Comparison of ENCODE assay signal across 8 mouse cellular contexts in genomic region chr1:171319748-171320147, GRCm38 (mm10). TPM values are rescaled to one million over a fixed set of nuclear protein-coding genes. Genes with fewer than 3 reads are reported as not detected.
DNase-seq lines count a peak whose midpoint lies in the region; ATAC-seq and TF ChIP-seq lines count a peak whose summit lies in the region.

No protein-coding gene starts in this region.

- H3K4me1 ChIP-seq in heart, postnatal 0 days (ENCODE audit: control insufficient read depth, insufficient read depth), result no peaks in the 10 kb centered on the region
- H3K4me1 ChIP-seq in intestine, embryonic 16.5 days (ENCODE audit: control insufficient read depth, insufficient read depth, low read length), result no peaks in the 10 kb centered on the region
- no peaks in the 10 kb centered on the region for H3K4me1 ChIP-seq in limb, embryonic 13.5 days
- no peaks in the 10 kb centered on the region for H3K4me1 ChIP-seq in midbrain, embryonic 14.5 days (ENCODE audit: control insufficient read depth, insufficient read depth, low read length)

- DNase-seq in heart, postnatal 0 days (ENCODE audit: low spot score), result no peak
- DNase-seq in heart, postnatal 10 days, result no peak
- peak; percentile 19 for DNase-seq in brain, adult 2 months (ENCODE audit: low read depth, low spot score)
- DNase-seq in left cerebral cortex, adult 18-20 months (ENCODE audit: low spot score in 2 of 2), result no peak
- DNase-seq in midbrain, embryonic 14.5 days, result no peak

- H3K9ac ChIP-seq in heart, postnatal 0 days (replicated peaks; ENCODE audit: low read depth, low read length), result no peak overlapping the region; the same call in 1 of the 2 replicates
- H3K9ac ChIP-seq in intestine, embryonic 16.5 days (ENCODE audit: low read depth, low read length), result no peak overlapping the region
- H3K9ac ChIP-seq in limb, embryonic 13.5 days, result no peak overlapping the region
- no peak overlapping the region for H3K9ac ChIP-seq in midbrain, embryonic 14.5 days (replicated peaks; ENCODE audit: low read length)

- intact Hi-C loops in heart, postnatal 10 days (cut with DNase I), result loop anchor here (2.0 kb wide), 1 partner anchor 61 kb away; no protein-coding TSS in a partner anchor

- 0 out of 2 replicates have a peak, but pooled peaks cover under 1% of the 10 kb centered on the region for H3K36me3 ChIP-seq in heart, postnatal 0 days (replicated peaks; ENCODE audit: control insufficient read depth, insufficient read depth, low read length)
- no peaks in the 10 kb centered on the region for H3K36me3 ChIP-seq in intestine, embryonic 16.5 days (ENCODE audit: control insufficient read depth, insufficient read depth, low read length)
- no peaks in the 10 kb centered on the region for H3K36me3 ChIP-seq in limb, embryonic 13.5 days
- H3K36me3 ChIP-seq in midbrain, embryonic 14.5 days (ENCODE audit: control insufficient read depth, insufficient read depth, low read length), result no peaks in the 10 kb centered on the region

- TF ChIP-seq EP300 in heart, postnatal 0 days (IDR thresholded peaks at IDR 0.05; ENCODE audit: low read depth), result no peak

- H3K27ac ChIP-seq in heart, postnatal 0 days (ENCODE audit: low read depth), result no peak overlapping the region
- H3K27ac ChIP-seq in intestine, embryonic 16.5 days (ENCODE audit: low read length), result no peak overlapping the region
- H3K27ac ChIP-seq in limb, embryonic 13.5 days, result no peak overlapping the region
- no peak overlapping the region for H3K27ac ChIP-seq in midbrain, embryonic 14.5 days (replicated peaks; ENCODE audit: low read depth, low read length)

- no peaks in the 10 kb centered on the region for H3K9me3 ChIP-seq in heart, postnatal 0 days (replicated peaks; ENCODE audit: control insufficient read depth, low read length)
- H3K9me3 ChIP-seq in intestine, embryonic 16.5 days (ENCODE audit: control insufficient read depth, low read length), result no peaks in the 10 kb centered on the region
- H3K9me3 ChIP-seq in limb, embryonic 13.5 days, result no peaks in the 10 kb centered on the region
- no peaks in the 10 kb centered on the region for H3K9me3 ChIP-seq in midbrain, embryonic 14.5 days (ENCODE audit: control insufficient read depth, low read length)

- peak overlapping the region; percentile 51 for H3K4me2 ChIP-seq in heart, postnatal 0 days (ENCODE audit: low read depth, low read length)
- H3K4me2 ChIP-seq in intestine, embryonic 16.5 days (ENCODE audit: low read depth, low read length), result 0 out of 2 replicates have a peak overlapping the region, but pooled peaks have one; percentile 2
- peak overlapping the region; percentile 21 for H3K4me2 ChIP-seq in limb, embryonic 13.5 days (replicated peaks)
- no peak overlapping the region for H3K4me2 ChIP-seq in midbrain, embryonic 14.5 days (ENCODE audit: low read length)

- peak overlapping the region; percentile 23 for H3K4me3 ChIP-seq in heart, postnatal 0 days (ENCODE audit: low read depth, low read length)
- H3K4me3 ChIP-seq in intestine, embryonic 16.5 days (ENCODE audit: low read length), result peak overlapping the region; percentile 4; the same call in 1 of the 2 replicates
- no peak overlapping the region for H3K4me3 ChIP-seq in limb, embryonic 13.5 days
- no peak overlapping the region for H3K4me3 ChIP-seq in midbrain, embryonic 14.5 days (replicated peaks; ENCODE audit: low read depth, low read length)

- no peaks in the 10 kb centered on the region for H3K27me3 ChIP-seq in heart, postnatal 0 days (ENCODE audit: control insufficient read depth, insufficient read depth, low read length)
- no peaks in the 10 kb centered on the region for H3K27me3 ChIP-seq in intestine, embryonic 16.5 days (replicated peaks; ENCODE audit: control insufficient read depth, insufficient read depth, low read length)
- no peaks in the 10 kb centered on the region for H3K27me3 ChIP-seq in limb, embryonic 13.5 days
- H3K27me3 ChIP-seq in midbrain, embryonic 14.5 days (ENCODE audit: control insufficient read depth, insufficient read depth, low read length), result no peaks in the 10 kb centered on the region

- 15% methylated on average over 7 of the region's 7 CpGs for WGBS in heart, postnatal 0 days
- 15% methylated on average over 7 of the region's 7 CpGs for WGBS in intestine, embryonic 16.5 days
- WGBS in limb, embryonic 13.5 days, result 14% methylated on average over 7 of the region's 7 CpGs
- WGBS in midbrain, embryonic 14.5 days, result 12% methylated on average over 7 of the region's 7 CpGs

- 0 out of 2 replicates have a peak, but pooled peaks have one; percentile 20 for ATAC-seq in heart, postnatal 0 days (ENCODE audit: insufficient read depth, low read depth)
- ATAC-seq in intestine, embryonic 16.5 days, result no peak
- ATAC-seq in limb, embryonic 13.5 days (ENCODE audit: low FRiP score, low read depth), result no peak
- no peak for ATAC-seq in activated CD4-positive, CD25-positive, alpha-beta regulatory T cell, adult 4 months
- ATAC-seq in midbrain, embryonic 14.5 days (ENCODE audit: low FRiP score, low TSS enrichment), result no peak

- TF ChIP-seq CTCF in heart, postnatal 0 days (IDR thresholded peaks at IDR 0.05; ENCODE audit: low read depth), result no peak

RNA-seq across cellular contexts. Expression of gene Dedd, which starts 9.2 kb away (rescaled TPM):
- total RNA-seq in heart, postnatal 0 days (2014; rRNA removed; ENCODE audit: low replicate concordance), result 20.8 and 27.1 TPM in 2 replicates
- 30.0 and 31.7 TPM in 2 replicates for polyA plus RNA-seq in heart, postnatal 0 days (2015; fragmentation: Nextera tagmentation; extraction: Ambion mirVana)
- 10 to 100 TPM; 23.6 to 26.3 TPM for total RNA-seq in heart, postnatal 10 days (2021)
- 42.6 and 46.8 TPM in 2 replicates for polyA plus RNA-seq in intestine, embryonic 16.5 days (2015; fragmentation: Nextera tagmentation; extraction: Ambion mirVana)
- 61.1 and 66.2 TPM in 2 replicates for polyA plus RNA-seq in limb, embryonic 13.5 days (2015; fragmentation: Nextera tagmentation; extraction: Ambion mirVana)
- 10 to 100 TPM; 43.7 to 43.9 TPM for total RNA-seq in left cerebral cortex, adult 18-20 months (2021)
- polyA plus RNA-seq in activated CD4-positive, CD25-positive, alpha-beta regulatory T cell, adult 4 months (2017; shearing (Covaris generic)), result 10 to 100 TPM; 33.7 to 35.2 TPM
- 49.0 and 61.5 TPM in 2 replicates for polyA plus RNA-seq in midbrain, embryonic 14.5 days (2014; fragmentation: Nextera tagmentation; extraction: Ambion mirVana)

RNA-seq across cellular contexts. Expression of gene Ufc1, which starts 24.9 kb away (rescaled TPM):
- 74.9 and 140 TPM in 2 replicates for total RNA-seq in heart, postnatal 0 days (2014; rRNA removed; ENCODE audit: low replicate concordance)
- 109 and 113 TPM in 2 replicates for polyA plus RNA-seq in heart, postnatal 0 days (2015; fragmentation: Nextera tagmentation; extraction: Ambion mirVana)
- 100 to 1,000 TPM; 101 to 112 TPM for total RNA-seq in heart, postnatal 10 days (2021)
- 98.8 and 103 TPM in 2 replicates for polyA plus RNA-seq in intestine, embryonic 16.5 days (2015; fragmentation: Nextera tagmentation; extraction: Ambion mirVana)
- polyA plus RNA-seq in limb, embryonic 13.5 days (2015; fragmentation: Nextera tagmentation; extraction: Ambion mirVana), result 110 and 116 TPM in 2 replicates
- total RNA-seq in left cerebral cortex, adult 18-20 months (2021), result 100 to 1,000 TPM; 104 to 112 TPM
- polyA plus RNA-seq in activated CD4-positive, CD25-positive, alpha-beta regulatory T cell, adult 4 months (2017; shearing (Covaris generic)), result 100 to 1,000 TPM; 100 to 110 TPM
- 120 and 132 TPM in 2 replicates for polyA plus RNA-seq in midbrain, embryonic 14.5 days (2014; fragmentation: Nextera tagmentation; extraction: Ambion mirVana)

RNA-seq across cellular contexts. Expression of gene Nit1, which starts 25.7 kb away (rescaled TPM):
- 39.6 and 41.5 TPM in 2 replicates for total RNA-seq in heart, postnatal 0 days (2014; rRNA removed; ENCODE audit: low replicate concordance)
- polyA plus RNA-seq in heart, postnatal 0 days (2015; fragmentation: Nextera tagmentation; extraction: Ambion mirVana), result 31.4 and 35.2 TPM in 2 replicates
- total RNA-seq in heart, postnatal 10 days (2021), result 10 to 100 TPM; 20.9 to 22.1 TPM
- polyA plus RNA-seq in intestine, embryonic 16.5 days (2015; fragmentation: Nextera tagmentation; extraction: Ambion mirVana), result 57.6 and 60.9 TPM in 2 replicates
- polyA plus RNA-seq in limb, embryonic 13.5 days (2015; fragmentation: Nextera tagmentation; extraction: Ambion mirVana), result 43.5 and 43.9 TPM in 2 replicates
- total RNA-seq in left cerebral cortex, adult 18-20 months (2021), result 10 to 100 TPM; 43.3 to 47.9 TPM
- 10 to 100 TPM; 26.3 to 29.7 TPM for polyA plus RNA-seq in activated CD4-positive, CD25-positive, alpha-beta regulatory T cell, adult 4 months (2017; shearing (Covaris generic))
- polyA plus RNA-seq in midbrain, embryonic 14.5 days (2014; fragmentation: Nextera tagmentation; extraction: Ambion mirVana), result 39.1 and 45.0 TPM in 2 replicates

RNA-seq across cellular contexts. Expression of gene Pfdn2, which starts 25.7 kb away (rescaled TPM):
- total RNA-seq in heart, postnatal 0 days (2014; rRNA removed; ENCODE audit: low replicate concordance), result 9.3 and 9.7 TPM in 2 replicates
- polyA plus RNA-seq in heart, postnatal 0 days (2015; fragmentation: Nextera tagmentation; extraction: Ambion mirVana), result 81.8 and 94.7 TPM in 2 replicates
- total RNA-seq in heart, postnatal 10 days (2021), result 10 to 100 TPM; 73.4 to 73.9 TPM
- polyA plus RNA-seq in intestine, embryonic 16.5 days (2015; fragmentation: Nextera tagmentation; extraction: Ambion mirVana), result 83.5 and 99.0 TPM in 2 replicates
- polyA plus RNA-seq in limb, embryonic 13.5 days (2015; fragmentation: Nextera tagmentation; extraction: Ambion mirVana), result 120 and 128 TPM in 2 replicates
- 100 to 1,000 TPM; 189 to 191 TPM for total RNA-seq in left cerebral cortex, adult 18-20 months (2021)
- polyA plus RNA-seq in activated CD4-positive, CD25-positive, alpha-beta regulatory T cell, adult 4 months (2017; shearing (Covaris generic)), result 10 to 100 TPM; 34.7 to 60.5 TPM
- polyA plus RNA-seq in midbrain, embryonic 14.5 days (2014; fragmentation: Nextera tagmentation; extraction: Ambion mirVana), result 63.0 and 94.0 TPM in 2 replicates

RNA-seq across cellular contexts. Expression of gene Usp21, which starts 32.0 kb away (rescaled TPM):
- 20.0 and 27.3 TPM in 2 replicates for total RNA-seq in heart, postnatal 0 days (2014; rRNA removed; ENCODE audit: low replicate concordance)
- 30.6 and 32.3 TPM in 2 replicates for polyA plus RNA-seq in heart, postnatal 0 days (2015; fragmentation: Nextera tagmentation; extraction: Ambion mirVana)
- 10 to 100 TPM; 20.7 to 26.8 TPM for total RNA-seq in heart, postnatal 10 days (2021)
- polyA plus RNA-seq in intestine, embryonic 16.5 days (2015; fragmentation: Nextera tagmentation; extraction: Ambion mirVana), result 50.8 and 53.2 TPM in 2 replicates
- polyA plus RNA-seq in limb, embryonic 13.5 days (2015; fragmentation: Nextera tagmentation; extraction: Ambion mirVana), result 126 TPM in 2 replicates
- 10 to 100 TPM; 54.5 to 63.0 TPM for total RNA-seq in left cerebral cortex, adult 18-20 months (2021)
- polyA plus RNA-seq in activated CD4-positive, CD25-positive, alpha-beta regulatory T cell, adult 4 months (2017; shearing (Covaris generic)), result 10 to 100 TPM; 11.8 to 19.8 TPM
- 92.6 and 98.9 TPM in 2 replicates for polyA plus RNA-seq in midbrain, embryonic 14.5 days (2014; fragmentation: Nextera tagmentation; extraction: Ambion mirVana)

Comparison
In these comparisons a context has a peak if more than half of its experiments do, and no peak if none do; other contexts are left out.
1. H3K4me3 ChIP-seq: peak in heart, postnatal 0 days (single experiment) and intestine, embryonic 16.5 days (single experiment); none in limb, embryonic 13.5 days (single experiment) and midbrain, embryonic 14.5 days (single experiment).